Mouse (Mus musculus): ENCODE data around the gene Ifitm6.
A peak's percentile ranks its signal among the peaks of the same experiment; 100 is the strongest.
"Not testable (repeated sequence)": the region's sequence is repeated elsewhere in the genome, so short reads cannot be mapped to it uniquely, and the experiment has no call there.

Ifitm6 gene

DNA sequence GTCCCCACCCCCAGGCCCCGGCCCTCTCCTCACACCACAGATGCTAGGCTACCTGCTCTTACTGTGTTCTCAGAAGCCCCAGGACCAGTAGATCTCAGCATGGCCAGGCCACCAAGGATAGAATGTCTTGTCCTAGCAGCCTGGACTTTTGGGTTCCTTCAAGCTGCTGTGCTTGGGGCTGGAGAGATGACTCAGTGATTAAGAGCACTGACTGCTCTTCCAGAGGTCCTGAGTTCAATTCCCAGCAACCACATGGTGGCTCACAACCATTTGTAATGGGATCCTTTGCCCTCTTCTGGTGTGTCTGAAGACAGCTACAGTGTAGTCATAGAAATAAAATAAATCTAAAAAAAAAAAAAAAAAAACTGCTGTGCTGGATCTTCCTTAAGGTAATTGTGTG is at the start of gene Ifitm6:
Gene Ifitm6, minus strand, starts transcription at position 101 of the 400 bp plus-strand sequence.
- not testable (repeated sequence) for DNase-seq (ENCODE audit: low read depth, low spot score)

DNA sequence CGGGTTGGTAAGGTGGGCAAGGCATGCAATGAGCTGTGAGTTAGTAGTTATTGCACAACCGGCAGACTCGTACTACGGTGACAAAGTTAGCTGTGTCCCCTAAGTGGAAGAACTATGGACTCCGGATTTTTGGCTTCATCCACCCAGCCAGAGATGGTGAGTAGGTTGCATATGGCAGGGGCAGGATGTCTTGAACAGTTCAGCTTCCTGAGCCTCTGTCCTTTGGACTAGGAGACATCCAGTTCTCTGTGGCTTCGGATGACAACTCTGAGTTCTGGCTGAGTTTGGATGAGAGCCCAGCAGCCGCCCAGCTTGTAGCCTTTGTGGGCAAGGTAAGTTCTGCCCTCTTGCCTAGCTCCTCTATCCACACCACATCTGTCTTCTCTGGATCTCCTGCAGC is 46.9 kb upstream of the Ifitm6 start:
- no peak for DNase-seq (ENCODE audit: low read depth, low spot score)

DNA sequence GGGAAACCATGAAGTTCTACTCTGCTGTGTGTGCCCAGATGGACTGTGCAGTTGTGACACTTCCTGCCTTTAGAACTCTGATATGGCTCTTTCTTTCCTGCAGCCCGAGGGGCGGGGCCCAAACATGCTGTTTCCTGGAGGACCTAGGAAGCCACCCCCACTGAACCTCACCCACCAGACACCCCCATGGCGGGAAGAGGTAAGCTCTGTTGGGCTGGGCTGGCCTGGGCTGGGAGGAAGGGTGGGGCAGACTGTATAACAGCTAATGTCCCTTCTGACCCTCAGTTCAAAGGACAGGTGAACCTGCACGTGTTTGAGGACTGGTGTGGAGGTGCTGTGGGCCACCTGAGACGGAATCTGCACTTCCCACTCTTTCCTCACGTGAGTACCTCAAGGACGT is 46.5 kb upstream of the Ifitm6 start:
- no peak for DNase-seq (ENCODE audit: low read depth, low spot score)

- DNase-seq (ENCODE audit: low read depth, low spot score), result no peak
These were observed 45.6 kb upstream of the Ifitm6 start for GRCm38 (mm10) chr7:141063353-141063752.

DNA sequence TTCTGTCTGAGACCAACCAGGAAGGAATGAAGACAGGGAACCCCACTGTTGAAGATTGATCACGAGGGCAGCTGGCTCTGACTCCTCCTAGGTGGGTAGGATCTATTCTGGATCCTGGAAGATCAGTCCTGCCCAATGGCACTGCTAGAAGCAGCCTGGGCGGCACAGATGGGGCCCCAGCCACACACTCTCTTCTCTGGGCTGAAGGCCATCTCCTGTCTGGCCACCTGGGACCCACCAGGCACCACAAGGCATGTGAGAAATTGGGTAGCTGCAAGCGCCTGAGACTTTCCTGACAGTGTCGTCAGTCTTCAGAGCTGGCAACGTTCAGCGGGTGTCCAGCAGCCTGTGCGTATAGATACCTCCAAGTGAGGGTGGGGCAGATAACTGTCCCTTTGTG is 44.8 kb upstream of the Ifitm6 start:
- DNase-seq (ENCODE audit: low read depth, low spot score), result no peak

DNA sequence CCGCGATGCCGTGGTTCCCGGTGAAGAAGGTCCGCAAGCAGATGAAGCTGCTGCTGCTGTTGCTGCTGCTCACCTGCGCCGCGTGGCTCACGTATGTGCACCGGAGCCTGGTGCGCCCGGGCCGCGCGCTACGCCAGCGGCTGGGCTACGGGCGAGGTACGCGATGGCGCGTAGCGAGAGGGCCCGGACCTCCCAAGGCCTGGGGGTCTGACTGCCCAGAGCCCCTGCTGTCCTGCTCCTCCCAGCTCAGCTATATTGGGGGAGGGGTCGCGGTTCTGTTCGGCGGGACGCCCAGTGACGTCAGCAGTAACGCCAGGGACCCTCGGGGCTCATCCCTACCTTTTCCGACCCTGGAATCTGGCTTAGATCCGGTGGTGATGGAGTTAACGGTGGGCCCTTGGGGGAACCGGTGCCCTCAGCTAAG is 43.6 kb upstream of the Ifitm6 start:
- DNase-seq (ENCODE audit: low read depth, low spot score), result no peak

DNA sequence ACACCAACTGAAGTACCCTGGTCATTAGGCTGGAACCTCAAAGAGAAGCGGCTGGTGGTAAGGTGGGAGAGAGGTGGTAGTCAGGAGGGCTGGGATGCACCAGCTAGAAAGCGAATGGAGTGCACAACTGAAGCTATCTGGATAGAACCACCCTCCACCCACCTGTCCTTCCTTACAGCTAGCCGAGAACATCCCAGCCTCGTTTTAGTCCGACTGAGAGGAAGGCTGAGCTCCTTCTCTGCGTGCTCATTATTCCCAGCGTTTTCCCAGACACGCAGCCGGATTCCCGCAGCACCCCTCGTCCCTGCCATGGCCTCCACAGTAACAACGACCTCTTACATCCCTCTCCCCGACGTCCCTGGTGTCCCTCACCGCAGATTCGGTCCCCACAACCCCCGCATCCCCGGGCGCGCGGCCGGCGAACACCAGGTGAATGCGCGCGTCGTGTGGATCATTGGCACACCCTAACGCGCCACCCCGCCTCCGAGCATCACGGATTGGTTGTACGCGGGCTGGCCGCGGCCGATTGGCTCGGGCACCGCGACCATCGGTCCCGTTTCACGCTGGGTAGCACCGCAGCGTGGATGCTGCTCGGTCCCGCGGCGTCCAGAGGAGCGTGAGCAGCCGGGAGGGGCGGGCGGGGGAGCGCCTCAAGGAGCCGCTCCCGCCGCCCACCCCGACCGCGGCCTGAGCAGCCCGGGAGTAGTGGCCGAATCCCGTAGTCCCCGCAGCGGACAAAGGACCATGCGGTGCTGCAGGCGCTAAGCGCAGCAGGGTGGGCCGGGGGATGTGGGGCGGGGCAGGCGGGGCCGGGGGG is 42.9 kb upstream of the Ifitm6 start, which contains the start of gene B4galnt4:
Gene B4galnt4, plus strand, starts transcription at position 679 of the 817 bp plus-strand sequence.
- DNase-seq (ENCODE audit: low read depth, low spot score), result no peak

DNA sequence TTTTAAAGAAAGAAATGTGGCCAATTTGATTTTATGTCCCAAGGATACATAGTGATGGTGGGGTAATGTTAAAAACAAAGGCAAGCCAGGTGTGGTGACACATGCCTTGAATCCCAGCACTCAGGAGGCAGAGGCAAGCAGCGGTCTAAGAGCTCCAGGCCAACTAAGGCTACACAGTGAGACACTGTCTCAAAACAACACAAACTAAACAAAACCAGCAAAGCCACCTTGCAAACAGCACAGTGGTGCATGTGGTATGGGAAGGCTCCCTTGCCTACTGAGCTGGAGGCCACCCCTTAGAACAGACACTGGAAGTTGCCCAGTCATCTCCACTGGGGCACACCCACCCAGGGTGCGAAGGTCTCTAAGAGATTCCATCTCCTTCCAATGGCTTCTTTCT is 42.2 kb upstream of the Ifitm6 start:
- no peak for DNase-seq (ENCODE audit: low read depth, low spot score)

GRCm38 (mm10) chr7:141058601-141059341 is 41.0 kb upstream of the Ifitm6 start:
- DNase-seq (ENCODE audit: low read depth, low spot score), result peak; percentile 56

GRCm38 (mm10) chr7:141057541-141057940 is 39.8 kb upstream of the Ifitm6 start:
- DNase-seq (ENCODE audit: low read depth, low spot score), result no peak

GRCm38 (mm10) chr7:141056976-141057375 is 39.3 kb upstream of the Ifitm6 start:
- DNase-seq (ENCODE audit: low read depth, low spot score), result no peak

DNA sequence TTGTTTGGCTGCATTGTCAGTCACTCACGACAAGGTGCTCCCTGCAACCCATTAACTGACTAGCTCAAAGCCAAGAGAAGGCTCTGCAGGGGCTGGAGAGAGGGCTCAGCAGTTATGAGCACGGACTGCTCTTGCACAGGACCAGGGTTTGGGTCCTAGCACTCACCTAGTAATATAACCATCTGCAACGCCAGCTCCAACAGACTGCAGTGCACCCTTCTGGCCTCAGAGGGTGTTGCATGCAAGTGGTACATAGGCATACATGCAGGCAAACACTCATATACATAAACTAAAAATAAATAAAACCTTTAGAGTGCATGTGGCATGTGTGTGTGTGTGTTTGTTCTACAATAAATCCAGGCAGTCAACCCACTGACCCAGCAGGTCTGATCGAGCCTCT is 38.1 kb upstream of the Ifitm6 start:
- no peak for DNase-seq (ENCODE audit: low read depth, low spot score)

DNA sequence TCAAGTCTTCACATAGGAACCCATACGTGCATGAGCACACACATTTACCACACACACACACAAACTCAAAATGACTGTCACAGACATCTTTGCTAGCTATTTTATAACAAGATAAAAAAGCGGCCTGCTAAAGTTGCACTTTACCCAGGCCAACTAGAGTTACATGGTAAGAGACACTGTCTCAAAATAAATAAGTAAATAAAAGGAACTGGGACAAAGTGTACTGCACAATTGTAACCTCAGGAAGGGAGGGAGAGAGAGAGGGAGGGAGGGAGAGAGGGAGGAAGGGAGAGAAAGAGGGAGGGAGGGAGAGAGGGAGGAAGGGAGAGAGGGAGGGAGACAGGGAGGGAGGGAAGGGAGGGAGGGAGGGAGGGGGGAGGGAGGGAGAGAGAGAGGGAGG is 34.7 kb upstream of the Ifitm6 start:
- DNase-seq (ENCODE audit: low read depth, low spot score), result no peak

DNA sequence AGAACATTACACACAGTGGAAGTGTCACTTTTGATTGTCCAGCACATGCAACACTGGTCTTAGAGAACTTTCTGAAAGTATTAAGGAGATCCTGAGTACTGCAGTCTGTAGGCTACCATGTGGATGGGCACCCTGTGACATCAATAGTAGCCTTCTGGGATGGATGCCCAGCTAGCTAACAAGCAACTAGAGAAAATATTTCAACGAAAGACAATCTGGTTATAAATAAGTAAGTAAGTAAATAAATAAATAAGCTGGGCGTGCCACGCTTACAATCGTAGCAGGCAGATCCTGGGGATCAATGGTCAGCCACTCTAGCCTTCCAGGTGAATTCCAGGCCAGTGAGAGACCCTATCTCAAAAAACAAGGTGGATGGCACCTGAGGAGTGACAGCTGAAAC is 34.3 kb upstream of the Ifitm6 start:
- DNase-seq (ENCODE audit: low read depth, low spot score), result no peak

DNA sequence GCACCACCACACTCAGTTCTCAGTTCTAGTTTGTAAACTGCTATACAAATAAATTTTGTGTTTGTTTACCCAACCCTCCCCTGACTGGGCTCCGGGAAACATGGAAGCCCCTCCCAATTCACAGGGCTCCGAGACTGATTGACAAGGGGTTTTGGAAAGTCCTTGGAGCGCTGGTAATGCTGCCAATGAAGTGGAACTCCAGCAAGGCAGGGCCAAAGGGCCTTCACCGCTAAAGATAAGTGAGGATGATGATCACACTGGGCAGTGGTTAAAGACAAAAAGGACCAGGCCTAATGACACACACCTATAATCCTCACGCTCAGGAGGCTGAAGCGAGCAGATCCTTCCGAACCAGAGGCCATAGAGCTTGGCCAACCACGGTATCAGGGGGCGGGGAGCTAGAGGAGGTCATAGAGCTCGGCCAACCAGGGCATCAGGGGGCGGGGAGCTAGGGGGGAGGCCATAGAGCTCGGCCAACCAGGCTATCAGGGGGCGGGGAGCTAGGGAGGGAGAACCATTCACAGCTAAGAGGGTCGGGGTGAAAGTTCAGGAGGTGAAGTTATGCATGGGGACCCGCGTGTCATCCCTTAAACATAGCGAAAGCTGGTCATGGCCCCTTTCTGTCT is 33.4 kb upstream of the Ifitm6 start:
- DNase-seq (ENCODE audit: low read depth, low spot score), result no peak

DNA sequence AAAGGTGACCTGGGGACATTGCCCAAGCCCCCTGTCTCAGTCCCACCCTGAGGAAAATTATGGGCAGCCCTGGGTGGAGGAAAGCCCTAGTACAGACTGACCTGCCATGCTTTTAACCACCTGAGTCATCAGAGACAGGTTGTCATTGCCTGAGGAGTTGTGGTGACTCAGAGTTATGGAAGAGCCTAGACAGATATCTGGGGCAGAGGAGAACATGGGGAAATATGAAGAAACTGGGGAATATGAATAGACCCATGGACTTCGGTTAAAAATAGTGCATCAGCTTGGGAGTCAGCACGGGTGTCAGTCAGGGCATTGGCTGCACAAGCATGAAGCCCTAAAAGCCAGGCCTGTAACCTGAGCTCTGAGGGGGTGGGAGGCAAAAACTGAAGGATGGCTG is 31.6 kb upstream of the Ifitm6 start:
- DNase-seq (ENCODE audit: low read depth, low spot score), result peak; percentile 71

GRCm38 (mm10) chr7:141048226-141049218 is 30.8 kb upstream of the Ifitm6 start:
- DNase-seq (ENCODE audit: low read depth, low spot score), result peak; percentile 97

DNA sequence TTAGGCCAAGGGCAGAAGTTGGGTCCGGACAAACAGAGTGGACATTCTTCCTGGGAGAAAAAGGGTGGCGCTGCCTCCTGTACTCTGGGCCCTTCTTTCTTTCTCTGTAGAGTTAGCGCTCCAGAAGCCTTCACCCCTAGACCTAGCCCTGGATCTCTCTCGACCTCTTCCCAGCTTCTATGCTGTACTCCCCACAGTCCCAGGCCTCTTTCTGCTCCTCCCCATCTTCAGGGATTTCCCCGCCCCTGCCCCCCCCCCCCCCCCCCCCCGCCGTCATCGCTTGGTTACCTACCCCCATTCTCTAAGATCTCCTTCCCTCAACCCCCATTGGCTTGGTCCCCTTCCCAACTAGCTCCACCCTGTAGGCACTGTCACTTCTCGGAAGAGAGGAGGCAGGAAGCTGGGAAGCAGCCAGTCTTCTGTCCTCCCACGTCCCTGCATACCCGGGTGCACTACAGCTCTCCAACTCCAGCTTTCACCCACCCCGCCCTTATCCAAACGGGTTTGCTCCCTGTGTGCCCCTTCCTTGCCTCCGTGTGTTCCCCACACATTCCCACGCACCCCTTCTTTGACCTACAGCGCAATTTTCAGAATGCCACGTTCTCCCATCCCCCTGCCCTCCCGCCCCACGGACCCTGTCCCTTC is 30.0 kb upstream of the Ifitm6 start:
- DNase-seq (ENCODE audit: low read depth, low spot score), result peak; percentile 96

- peak; percentile 76 for DNase-seq (ENCODE audit: low read depth, low spot score)
These were observed 29.3 kb upstream of the Ifitm6 start for GRCm38 (mm10) chr7:141046931-141047580.

- no peak for DNase-seq (ENCODE audit: low read depth, low spot score)
These were observed 24.8 kb upstream of the Ifitm6 start for GRCm38 (mm10) chr7:141042539-141042938.
